35 mouse cellular contexts compared by ENCODE assay signal in genomic region chr7:141911305-141911704, GRCm38 (mm10). TPM values are rescaled to one million over a fixed set of nuclear protein-coding genes. Genes with fewer than 3 reads are reported as not detected.
DNase-seq lines count a peak whose midpoint lies in the region; ATAC-seq and TF ChIP-seq lines count a peak whose summit lies in the region.
"Had no signal": no experiment of that assay in that cellular context is flagged by ENCODE, and none has a peak within 500 bp of the region (broad histone marks: within the 10 kb centered on the region; RNA-seq: fewer than 3 reads in every experiment).

No protein-coding gene starts in this region.

- WGBS in forebrain, embryonic 11.5 days: 64% methylated on average over 3 of the region's 3 CpGs
- 72% methylated on average over 3 of the region's 3 CpGs for WGBS in forebrain, embryonic 15.5 days
- 56% methylated on average over 3 of the region's 3 CpGs for WGBS in stomach, postnatal 0 days
- WGBS in hindbrain, postnatal 0 days: 79% methylated on average over 3 of the region's 3 CpGs

- H3K9me3 ChIP-seq in forebrain, embryonic 11.5 days (ENCODE audit: control insufficient read depth, low read length): no peaks in the 10 kb centered on the region
- no peaks in the 10 kb centered on the region for H3K9me3 ChIP-seq in forebrain, embryonic 15.5 days
- H3K9me3 ChIP-seq in megakaryocyte, embryonic 14.5 days: peaks cover 3% of the 10 kb centered on the region
- H3K9me3 ChIP-seq in stomach, postnatal 0 days (ENCODE audit: control insufficient read depth, low read length): no peaks in the 10 kb centered on the region
- H3K9me3 ChIP-seq in hindbrain, postnatal 0 days (ENCODE audit: low read length): no peaks in the 10 kb centered on the region
- H3K9me3 ChIP-seq: embryonic facial prominence, embryonic 13.5 days; forebrain, embryonic 13.5 days; heart, embryonic 13.5 days; hindbrain, embryonic 10.5 days; intestine, embryonic 15.5 days; limb, embryonic 13.5 days; lung, embryonic 15.5 days; midbrain, embryonic 15.5 days; neural tube, embryonic 12.5 days had no signal

- no peaks in the 10 kb centered on the region; the same call in 1 of the 2 replicates for H3K27me3 ChIP-seq in forebrain, embryonic 11.5 days (ENCODE audit: control insufficient read depth, insufficient read depth, low read length)
- H3K27me3 ChIP-seq in forebrain, embryonic 15.5 days: peaks cover 5% of the 10 kb centered on the region; the same call in 1 of the 2 replicates
- H3K27me3 ChIP-seq in megakaryocyte, embryonic 14.5 days (replicated peaks): peaks cover 35% of the 10 kb centered on the region
- H3K27me3 ChIP-seq in stomach, postnatal 0 days (ENCODE audit: control insufficient read depth, insufficient read depth, low read length): no peaks in the 10 kb centered on the region
- H3K27me3 ChIP-seq in hindbrain, postnatal 0 days (ENCODE audit: insufficient read depth, low read length): no peaks in the 10 kb centered on the region
- H3K27me3 ChIP-seq: midbrain, embryonic 15.5 days had no signal

- H3K4me2 ChIP-seq in forebrain, embryonic 11.5 days (ENCODE audit: low read depth, low read length, severe bottlenecking): no peak overlapping the region
- H3K4me2 ChIP-seq in forebrain, embryonic 15.5 days (replicated peaks): no peak overlapping the region
- H3K4me2 ChIP-seq in stomach, postnatal 0 days (replicated peaks; ENCODE audit: low read depth): no peak overlapping the region
- no peak overlapping the region for H3K4me2 ChIP-seq in hindbrain, postnatal 0 days (ENCODE audit: low read depth, low read length)
- H3K4me2 ChIP-seq: embryonic facial prominence, embryonic 13.5 days; forebrain, embryonic 13.5 days; heart, embryonic 13.5 days; intestine, embryonic 15.5 days; limb, embryonic 13.5 days; liver, embryonic 11.5 days; lung, embryonic 15.5 days; midbrain, embryonic 15.5 days; neural tube, embryonic 12.5 days had no signal

- DNase-seq in forebrain, embryonic 11.5 days (ENCODE audit: low spot score): peak; percentile 24
- DNase-seq in fat pad, adult 2 months (ENCODE audit: extremely low read depth, low read depth, low spot score): peak; percentile 28
- no peak for DNase-seq in stomach, postnatal 0 days (ENCODE audit: low spot score)
- DNase-seq in testis, postnatal 14 days (ENCODE audit: low spot score): no peak
- DNase-seq in left cerebral cortex, adult 8-10 months (ENCODE audit: low spot score in 2 of 2): no peak
- DNase-seq in hindbrain, postnatal 0 days (ENCODE audit: low spot score): no peak
- DNase-seq: adrenal gland, adult 8-10 months; cerebellum, adult 11 months; cerebellum, adult 9-10 months; cerebellum, postnatal 36 days; embryo, embryonic 11 days; gastrocnemius, adult 2 months; gastrocnemius, postnatal 36 days; heart, postnatal 10 days; kidney, adult 8-10 months; layer of hippocampus, adult 9-11 months; lung, postnatal 36 days; thymus, adult 2 months; thymus, postnatal 36 days had no signal

- ATAC-seq in forebrain, embryonic 11.5 days (replicated peaks; ENCODE audit: low FRiP score): no peak
- ATAC-seq in forebrain, embryonic 15.5 days (replicated peaks): no peak
- ATAC-seq in stomach, postnatal 0 days (ENCODE audit: low FRiP score, low TSS enrichment): no peak
- no peak for ATAC-seq in hindbrain, postnatal 0 days
- ATAC-seq: forebrain, embryonic 13.5 days; hindbrain, embryonic 16.5 days; intestine, embryonic 15.5 days; midbrain, embryonic 15.5 days had no signal

- no peaks in the 10 kb centered on the region for H3K4me1 ChIP-seq in forebrain, embryonic 11.5 days (replicated peaks; ENCODE audit: control insufficient read depth, insufficient read depth, low read length)
- H3K4me1 ChIP-seq in forebrain, embryonic 15.5 days: no peaks in the 10 kb centered on the region
- peaks cover 54% of the 10 kb centered on the region for H3K4me1 ChIP-seq in megakaryocyte, embryonic 14.5 days
- H3K4me1 ChIP-seq in stomach, postnatal 0 days (replicated peaks; ENCODE audit: control insufficient read depth, insufficient read depth): no peaks in the 10 kb centered on the region
- no peaks in the 10 kb centered on the region for H3K4me1 ChIP-seq in hindbrain, postnatal 0 days (ENCODE audit: insufficient read depth, low read length)
- H3K4me1 ChIP-seq: forebrain, embryonic 13.5 days; heart, embryonic 13.5 days; intestine, embryonic 15.5 days; limb, embryonic 13.5 days; lung, embryonic 15.5 days; neural tube, embryonic 12.5 days had no signal

- no peak overlapping the region for H3K27ac ChIP-seq in forebrain, embryonic 11.5 days (ENCODE audit: low read depth, low read length)
- no peak overlapping the region for H3K27ac ChIP-seq in forebrain, embryonic 15.5 days (replicated peaks)
- H3K27ac ChIP-seq in stomach, postnatal 0 days (replicated peaks): 0 out of 2 replicates have a peak overlapping the region, but pooled peaks have one; percentile 9
- no peak overlapping the region for H3K27ac ChIP-seq in hindbrain, postnatal 0 days
- H3K27ac ChIP-seq: embryonic facial prominence, embryonic 13.5 days; forebrain, embryonic 13.5 days; gastrocnemius, adult 2 months; heart, embryonic 13.5 days; hindbrain, embryonic 10.5 days; intestine, embryonic 15.5 days; kidney, postnatal 0 days; limb, embryonic 13.5 days; lung, embryonic 15.5 days; midbrain, embryonic 15.5 days; neural tube, embryonic 12.5 days had no signal

- no peak overlapping the region for H3K4me3 ChIP-seq in forebrain, embryonic 11.5 days (ENCODE audit: low read depth, low read length)
- H3K4me3 ChIP-seq in forebrain, embryonic 15.5 days: no peak overlapping the region
- H3K4me3 ChIP-seq in megakaryocyte, embryonic 14.5 days (replicated peaks): peak overlapping the region; percentile 70
- H3K4me3 ChIP-seq in stomach, postnatal 0 days (ENCODE audit: low read depth, low read length): no peak overlapping the region
- no peak overlapping the region for H3K4me3 ChIP-seq in hindbrain, postnatal 0 days (ENCODE audit: low read length)
- H3K4me3 ChIP-seq: embryonic facial prominence, embryonic 13.5 days; erythroblast, embryonic 14.5 days; forebrain, embryonic 13.5 days; gastrocnemius, adult 2 months; heart, embryonic 13.5 days; hindbrain, embryonic 10.5 days; intestine, embryonic 15.5 days; limb, embryonic 13.5 days; lung, embryonic 15.5 days; midbrain, embryonic 15.5 days; myocyte; neural tube, embryonic 12.5 days had no signal

- TF ChIP-seq EP300 in stomach, postnatal 0 days (optimal IDR thresholded peaks at IDR 0.05): no peak

- H3K36me3 ChIP-seq in forebrain, embryonic 11.5 days (ENCODE audit: control insufficient read depth, insufficient read depth, low read length): no peaks in the 10 kb centered on the region
- H3K36me3 ChIP-seq in forebrain, embryonic 15.5 days: no peaks in the 10 kb centered on the region
- no peaks in the 10 kb centered on the region for H3K36me3 ChIP-seq in megakaryocyte, embryonic 14.5 days (replicated peaks; ENCODE audit: low read length)
- H3K36me3 ChIP-seq in stomach, postnatal 0 days (ENCODE audit: control insufficient read depth, insufficient read depth, low read length): no peaks in the 10 kb centered on the region
- H3K36me3 ChIP-seq in hindbrain, postnatal 0 days (ENCODE audit: insufficient read depth, low read length): no peaks in the 10 kb centered on the region
- H3K36me3 ChIP-seq: embryonic facial prominence, embryonic 13.5 days; heart, embryonic 13.5 days; hindbrain, embryonic 10.5 days; intestine, embryonic 15.5 days; limb, embryonic 13.5 days; lung, embryonic 15.5 days; midbrain, embryonic 15.5 days; neural tube, embryonic 12.5 days had no signal

- no peak overlapping the region for H3K9ac ChIP-seq in forebrain, embryonic 11.5 days (ENCODE audit: low read length)
- no peak overlapping the region for H3K9ac ChIP-seq in forebrain, embryonic 15.5 days (replicated peaks)
- no peak overlapping the region for H3K9ac ChIP-seq in stomach, postnatal 0 days (ENCODE audit: low read length)
- no peak overlapping the region for H3K9ac ChIP-seq in hindbrain, postnatal 0 days (replicated peaks; ENCODE audit: low read length)
- H3K9ac ChIP-seq: embryonic facial prominence, embryonic 13.5 days; forebrain, embryonic 13.5 days; heart, embryonic 13.5 days; intestine, embryonic 15.5 days; limb, embryonic 13.5 days; lung, embryonic 15.5 days; midbrain, embryonic 15.5 days; neural tube, embryonic 12.5 days had no signal

- no peak for TF ChIP-seq CTCF in stomach, postnatal 0 days (IDR thresholded peaks at IDR 0.05; ENCODE audit: low read depth)
- TF ChIP-seq CTCF in hindbrain, postnatal 0 days (IDR thresholded peaks at IDR 0.05; ENCODE audit: low read depth): no peak

RNA-seq across cellular contexts. Expression of gene Tollip, which starts 7.0 kb away (rescaled TPM):
- 59.8 and 70.7 TPM in 2 replicates for polyA plus RNA-seq in forebrain, embryonic 11.5 days (2014; fragmentation: Nextera tagmentation; extraction: Ambion mirVana)
- 84.4 and 87.9 TPM in 2 replicates for polyA plus RNA-seq in forebrain, embryonic 15.5 days (2015; fragmentation: Nextera tagmentation; extraction: Ambion mirVana)
- polyA plus RNA-seq in megakaryocyte, embryonic 14.5 days (2012; ENCODE audit: insufficient read depth, low replicate concordance): 31.0 and 40.1 TPM in 2 replicates
- 33.2 and 33.4 TPM in 2 replicates for polyA plus RNA-seq in stomach, postnatal 0 days (2015; fragmentation: Nextera tagmentation; extraction: Ambion mirVana)
- 100 to 1,000 TPM; 107 to 115 (median 111) TPM for total RNA-seq in left cerebral cortex, adult 8-10 months (2022)
- total RNA-seq in hindbrain, postnatal 0 days (2014; rRNA removed): 120 and 121 TPM in 2 replicates
- 68.5 and 72.6 TPM in 2 replicates for polyA plus RNA-seq in hindbrain, postnatal 0 days (2015; fragmentation: Nextera tagmentation; extraction: Ambion mirVana)

RNA-seq across cellular contexts. Expression of gene Brsk2, which starts 38.2 kb away (rescaled TPM):
- polyA plus RNA-seq in forebrain, embryonic 11.5 days (2014; fragmentation: Nextera tagmentation; extraction: Ambion mirVana): 13.8 and 15.5 TPM in 2 replicates
- 23.1 and 25.8 TPM in 2 replicates for polyA plus RNA-seq in forebrain, embryonic 15.5 days (2015; fragmentation: Nextera tagmentation; extraction: Ambion mirVana)
- polyA plus RNA-seq in megakaryocyte, embryonic 14.5 days (2012; ENCODE audit: insufficient read depth, low replicate concordance): not detected in 2 replicates
- polyA plus RNA-seq in stomach, postnatal 0 days (2015; fragmentation: Nextera tagmentation; extraction: Ambion mirVana): 0.62 and 0.75 TPM in 2 replicates
- 100 to 1,000 TPM; 190 to 209 (median 202) TPM for total RNA-seq in left cerebral cortex, adult 8-10 months (2022)
- 136 and 143 TPM in 2 replicates for total RNA-seq in hindbrain, postnatal 0 days (2014; rRNA removed)
- 17.9 and 18.0 TPM in 2 replicates for polyA plus RNA-seq in hindbrain, postnatal 0 days (2015; fragmentation: Nextera tagmentation; extraction: Ambion mirVana)

Comparison
In these comparisons a context has a peak if more than half of its experiments do, and no peak if none do; other contexts are left out.
1. DNase-seq: peak in forebrain, embryonic 11.5 days (single experiment) and fat pad, adult 2 months (single experiment); none in stomach, postnatal 0 days (single experiment), testis, postnatal 14 days (single experiment), left cerebral cortex, adult 8-10 months (0 of 2) and hindbrain, postnatal 0 days (single experiment).